Mouse (Mus musculus) embryonic fibroblast, embryonic 13.5 days (primary cell): ENCODE results near the gene Rftn1.

Experiments
- CTCF ChIP-seq: IDR thresholded peaks from 2 replicates; pipeline ENCODE4 v1.5.1; 2011; ENCODE audit warnings: mild to moderate bottlenecking, control low read depth, low read length, moderate library complexity, borderline replicate concordance; ENCODE audit not compliant: insufficient read depth
- POLR2A ChIP-seq: IDR thresholded peaks from 2 replicates; pipeline ENCODE4 v1.6.1; 2011; ENCODE audit warnings: low read depth, mild to moderate bottlenecking, control low read depth, low read length, moderate library complexity

DNA sequence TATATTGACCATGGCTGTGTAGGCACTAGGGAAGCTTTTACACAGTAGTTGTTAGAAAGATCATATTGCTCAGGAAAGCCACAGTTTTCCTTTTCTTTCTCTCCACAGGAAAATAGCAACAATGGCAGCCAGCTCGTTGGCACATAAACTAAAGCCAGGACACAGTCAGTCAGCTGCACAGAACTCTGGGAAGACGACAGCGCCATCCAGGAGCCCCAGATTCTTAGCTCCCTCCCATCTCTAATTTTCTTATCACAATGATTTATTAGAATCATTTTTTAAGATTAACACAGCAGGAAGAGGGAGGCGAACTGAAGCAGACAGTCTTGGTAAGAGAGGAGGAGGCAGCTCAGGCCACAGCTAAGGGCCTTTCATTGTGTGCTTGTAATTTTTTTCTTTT, 58.8 kb downstream of the Rftn1 start:
- TF ChIP-seq POLR2A (no peak), CTCF (no peak)
